Mouse (Mus musculus) left cerebral cortex, postnatal 25 days (tissue): ENCODE data around the gene Gm21663. TPM values are rescaled to one million over a fixed set of nuclear protein-coding genes. Genes with fewer than 3 reads are reported as not detected.
"Not testable (repeated sequence)": the region's sequence is repeated elsewhere in the genome, so short reads cannot be mapped to it uniquely, and the experiment has no call there.

ENCODE experiments used
- DNase-seq, 2 experiments: peaks; one replicate each; pipeline ENCODE4 v3.0.0; 2022; ENCODE audit warnings: low spot score in 2 of 2, mixed read lengths in 1 of 2
- intact Hi-C: fragments of 180-260 bp; cut with DNase I; formaldehyde crosslinking; loops from one replicate; pipeline ENCODE4 v1.15.1; 2025
- total RNA-seq, 2 experiments: library from RNA; stranded (reverse); gene quantifications; 2 replicates each; pipeline ENCODE4 v1.2.3; 2021

Gene Gm21663
- not detected for total RNA-seq

- intact Hi-C loops, DNase-seq: not testable (repeated sequence)
These were observed at the start of gene Gm21663 for GRCm38 (mm10) chr5:25942281-25942680. TSS of gene Gm21663 (minus strand) at chr5:25942381.

- DNase-seq, intact Hi-C loops: not testable (repeated sequence)
These were observed 46.4 kb upstream of the Gm21663 start, which contains the start of gene Gm21698 for GRCm38 (mm10) chr5:25988550-25988949. TSS of gene Gm21698 (minus strand) at chr5:25988650.

GRCm38 (mm10) chr5:25972563-25972962 is 30.4 kb upstream of the Gm21663 start, which contains the start of gene Gm21680:
TSS of gene Gm21680 (minus strand) at chr5:25972663.
- intact Hi-C loops = not testable (repeated sequence)

GRCm38 (mm10) chr5:25957050-25957449 is 14.9 kb upstream of the Gm21663 start:
- intact Hi-C loops, DNase-seq: not testable (repeated sequence)

More at GRCm38 (mm10) chr5:25972563-25972962, 30.4 kb upstream of the Gm21663 start, which contains the start of gene Gm21680:
- not testable (repeated sequence) for DNase-seq

- DNase-seq, intact Hi-C loops: not testable (repeated sequence)
These were observed 14.4 kb upstream of the Gm21663 start for GRCm38 (mm10) chr5:25956611-25957010.

GRCm38 (mm10) chr5:25954317-25954716 is 12.1 kb upstream of the Gm21663 start, which contains the start of gene Gm21671:
TSS of gene Gm21671 (minus strand) at chr5:25954417.
- intact Hi-C loops, DNase-seq: not testable (repeated sequence)

- intact Hi-C loops, DNase-seq: not testable (repeated sequence)
These were observed 3.2 kb upstream of the Gm21663 start for GRCm38 (mm10) chr5:25945391-25945790.

GRCm38 (mm10) chr5:25891321-25891720 is 50.9 kb downstream of the Gm21663 start:
- intact Hi-C loops = no loop called here
- peak in 1 of 2 experiments; percentile 18 for DNase-seq

- intact Hi-C loops = no loop called here
- no peak for DNase-seq
These were observed 52.3 kb downstream of the Gm21663 start for GRCm38 (mm10) chr5:25889746-25890382.

- intact Hi-C loops = no loop called here
- no peak for DNase-seq
These were observed 55.5 kb downstream of the Gm21663 start for GRCm38 (mm10) chr5:25886708-25887107.

Other genes with a start within 250 kb of the Gm21663 start
- gene Xrcc2, start 236.6 kb downstream of the Gm21663 start, total RNA-seq = 1 to 10 TPM; 4.9 to 5.2 TPM
- gene Actr3b, start 182.4 kb downstream of the Gm21663 start, total RNA-seq = 100 to 1,000 TPM; 131 to 132 TPM
- gene Gm21671, start 12.0 kb upstream of the Gm21663 start, total RNA-seq = not detected
- not detected for gene Gm21680, start 30.3 kb upstream of the Gm21663 start, total RNA-seq
- gene Gm21698, start 46.3 kb upstream of the Gm21663 start, total RNA-seq = not detected
- gene Gm1979, start 62.4 kb upstream of the Gm21663 start, total RNA-seq = not detected
- gene Gm5862, start 80.5 kb upstream of the Gm21663 start, total RNA-seq = not detected
- gene Speer4a, start 97.2 kb upstream of the Gm21663 start, total RNA-seq = not detected
- gene Gm7347, start 116.2 kb upstream of the Gm21663 start, total RNA-seq = not detected
- not detected for gene Gm10471, start 146.9 kb upstream of the Gm21663 start, total RNA-seq
- not detected for gene 5031410I06Rik, start 163.0 kb upstream of the Gm21663 start, total RNA-seq
- gene Gm10220, start 179.0 kb upstream of the Gm21663 start, total RNA-seq = not detected